Mouse (Mus musculus) brain, embryonic 14.5 days (tissue): ENCODE measurements around the gene Dpep3. TPM values are rescaled to one million over a fixed set of nuclear protein-coding genes. Genes with fewer than 3 reads are reported as not detected.
"Not testable (repeated sequence)": the region's sequence is repeated elsewhere in the genome, so short reads cannot be mapped to it uniquely, and the experiment has no call there.

Experiments
- DNase-seq: peaks from one replicate; pipeline ENCODE4 v3.0.0-alpha.2; 2011; ENCODE audit warnings: low read depth
- CTCF ChIP-seq: fragments of 200-500 bp; IDR thresholded peaks from 2 replicates; pipeline ENCODE4 v1.5.1; 2012; ENCODE audit warnings: inconsistent platforms, mild to moderate bottlenecking, moderate library complexity, borderline replicate concordance; ENCODE audit not compliant: insufficient read depth, insufficient read length; ENCODE audit errors: extremely low read depth
- POLR2A ChIP-seq: fragments of 200-500 bp; IDR thresholded peaks from 2 replicates; pipeline ENCODE4 v1.6.1; 2012; ENCODE audit warnings: mild to moderate bottlenecking, inconsistent platforms, borderline replicate concordance; ENCODE audit not compliant: poor library complexity, insufficient read depth, insufficient read length, severe bottlenecking; ENCODE audit errors: extremely low read depth
- polyA plus RNA-seq: library from polyadenylated mRNA; depleted of rRNA; stranded (reverse); fragments of >200 nt; gene quantifications from 2 replicates; pipeline ENCODE4 v1.2.3, GENCODE M21; 2012

The Dpep3 gene
- polyA plus RNA-seq, 1 experiment = not detected

GRCm38 (mm10) chr8:106004538-106005207, 25.4 kb upstream of the Dpep3 start:
- TF ChIP-seq POLR2A (no peak), CTCF (no peak)
- no peak for DNase-seq

- DNase-seq = no peak
These were observed 22.7 kb upstream of the Dpep3 start for GRCm38 (mm10) chr8:106001908-106002307.

GRCm38 (mm10) chr8:105998971-105999370, 19.7 kb upstream of the Dpep3 start:
- DNase-seq = no peak
- TF ChIP-seq CTCF = no peak
- no peak for TF ChIP-seq POLR2A

More at GRCm38 (mm10) chr8:106001908-106002307, 22.7 kb upstream of the Dpep3 start:
- no peak for TF ChIP-seq POLR2A
- TF ChIP-seq CTCF = no peak

GRCm38 (mm10) chr8:105996359-105996758, 17.1 kb upstream of the Dpep3 start:
- TF ChIP-seq CTCF = no peak
- TF ChIP-seq POLR2A = no peak
- no peak for DNase-seq

- DNase-seq = no peak
- no peak for TF ChIP-seq CTCF
- TF ChIP-seq POLR2A = no peak
These were observed 14.0 kb upstream of the Dpep3 start for GRCm38 (mm10) chr8:105993226-105993625.

GRCm38 (mm10) chr8:105992499-105992898, 13.3 kb upstream of the Dpep3 start:
- TF ChIP-seq POLR2A (no peak), CTCF (no peak)
- no peak for DNase-seq

GRCm38 (mm10) chr8:105991546-105991945, 12.3 kb upstream of the Dpep3 start:
- TF ChIP-seq POLR2A (no peak), CTCF (no peak)
- no peak for DNase-seq

- peak; percentile 90 for DNase-seq
- no peak for TF ChIP-seq POLR2A
- peak; percentile 87 for TF ChIP-seq CTCF
These were observed 11.7 kb upstream of the Dpep3 start, which contains the start of gene Dus2 for GRCm38 (mm10) chr8:105990856-105991387. Gene Dus2, plus strand, starts transcription at chr8:105991337.

GRCm38 (mm10) chr8:105988546-105988945, 9.3 kb upstream of the Dpep3 start:
- no peak for DNase-seq
- no peak for TF ChIP-seq CTCF

GRCm38 (mm10) chr8:105983406-105983805, 4.2 kb upstream of the Dpep3 start:
- not testable (repeated sequence) for DNase-seq

- no peak for TF ChIP-seq CTCF
- no peak for TF ChIP-seq POLR2A
- no peak for DNase-seq
These were observed 1.9 kb upstream of the Dpep3 start for GRCm38 (mm10) chr8:105981146-105981545.

GRCm38 (mm10) chr8:105975363-105975762, 3.9 kb downstream of the Dpep3 start:
- DNase-seq = no peak
- TF ChIP-seq CTCF (peak; percentile 13; the same call in 1 of the 2 replicates), POLR2A (no peak)
